Mouse (Mus musculus) intestine, postnatal 0 days (tissue): ENCODE results near the gene Bcas3. TPM values are rescaled to one million over a fixed set of nuclear protein-coding genes. Genes with fewer than 3 reads are reported as not detected.

Experiments used
- ATAC-seq: fragments of 200-750 bp; cut with Nextera tagmentation; 2 replicates; pipeline ENCODE4 v1.8.0; 2017; ENCODE audit warnings: mild to moderate bottlenecking, moderate TSS enrichment, moderate library complexity
- H3K27ac ChIP-seq: fragments of 300-500 bp; sonication (generic); 2 replicates; pipeline ENCODE4 v1.5.1; 2014; ENCODE audit warnings: mild to moderate bottlenecking, low read depth, low read length, moderate library complexity
- H3K27me3 ChIP-seq: fragments of 300-500 bp; sonication (generic); replicated peaks from 2 replicates; pipeline ENCODE4 v1.6.1; 2014; ENCODE audit warnings: low read length, mixed read lengths; ENCODE audit not compliant: control insufficient read depth, insufficient read depth
- H3K36me3 ChIP-seq: fragments of 300-500 bp; sonication (generic); 2 replicates; pipeline ENCODE4 v1.6.1; 2014; ENCODE audit warnings: mild to moderate bottlenecking, moderate library complexity; ENCODE audit not compliant: control insufficient read depth, insufficient read depth
- H3K4me1 ChIP-seq: fragments of 300-500 bp; sonication (generic); replicated peaks from 2 replicates; pipeline ENCODE4 v1.6.1; 2014; ENCODE audit warnings: antibody characterized with exemption, low read length, mixed read lengths; ENCODE audit not compliant: control insufficient read depth, insufficient read depth
- H3K4me2 ChIP-seq: fragments of 300-500 bp; sonication (generic); replicated peaks from 2 replicates; pipeline ENCODE4 v1.6.1; 2014; ENCODE audit warnings: low read depth, mild to moderate bottlenecking, moderate library complexity
- H3K4me3 ChIP-seq: fragments of 300-500 bp; sonication (generic); 2 replicates; pipeline ENCODE4 v1.5.1; 2014; ENCODE audit warnings: low read depth, low read length
- H3K9ac ChIP-seq: fragments of 300-500 bp; sonication (generic); 2 replicates; pipeline ENCODE4 v1.6.1; 2014; ENCODE audit warnings: mild to moderate bottlenecking, low read depth, low read length
- H3K9me3 ChIP-seq: fragments of 300-500 bp; sonication (generic); 2 replicates; pipeline ENCODE4 v1.6.1; 2016; ENCODE audit warnings: mixed run types; ENCODE audit not compliant: control insufficient read depth
- CTCF ChIP-seq: sonication (generic); IDR thresholded peaks from 2 replicates; pipeline ENCODE4 v1.5.1; 2016; ENCODE audit warnings: low read depth, mild to moderate bottlenecking, control low read depth, antibody characterized with exemption, moderate library complexity
- WGBS: fragments of 180-500 bp; shearing (Covaris S2); extraction: QIAGEN DNeasy Blood & Tissue Kit; methylation state at CpG from one replicate; pipeline ENCODE4 v1.1.7; 2014; 5-methylcytosine and 5-hydroxymethylcytosine counted together
- polyA plus RNA-seq: library from polyadenylated mRNA; unstranded; fragments of >200 nt; fragmentation: Nextera tagmentation; extraction: Ambion mirVana; gene quantifications from 2 replicates; pipeline ENCODE4 v1.2.1, GENCODE M21; 2015

Gene Bcas3
- polyA plus RNA-seq, 1 experiment from 2014 or later: 17.2 TPM

GRCm38 (mm10) chr11:85842596-85843346, 489.8 kb downstream of the Bcas3 start:
- 12% methylated on average over 24 of the region's 24 CpGs for WGBS
- no peaks in the 10 kb centered on the region for H3K9me3 ChIP-seq
- peaks cover 61% of the 10 kb centered on the region for H3K27me3 ChIP-seq
- TF ChIP-seq CTCF: no peak
- peaks cover 6% of the 10 kb centered on the region; the same call in 1 of the 2 replicates for H3K36me3 ChIP-seq
- no peak overlapping the region for H3K27ac ChIP-seq
- peaks cover 9% of the 10 kb centered on the region for H3K4me1 ChIP-seq
- peak overlapping the region; percentile 91 for H3K4me2 ChIP-seq
- peak; percentile 14; the same call in 1 of the 2 replicates for ATAC-seq
- 0 out of 2 replicates have a peak overlapping the region, but pooled peaks have one; percentile 1 for H3K9ac ChIP-seq
- peak overlapping the region; percentile 54 for H3K4me3 ChIP-seq

DNA sequence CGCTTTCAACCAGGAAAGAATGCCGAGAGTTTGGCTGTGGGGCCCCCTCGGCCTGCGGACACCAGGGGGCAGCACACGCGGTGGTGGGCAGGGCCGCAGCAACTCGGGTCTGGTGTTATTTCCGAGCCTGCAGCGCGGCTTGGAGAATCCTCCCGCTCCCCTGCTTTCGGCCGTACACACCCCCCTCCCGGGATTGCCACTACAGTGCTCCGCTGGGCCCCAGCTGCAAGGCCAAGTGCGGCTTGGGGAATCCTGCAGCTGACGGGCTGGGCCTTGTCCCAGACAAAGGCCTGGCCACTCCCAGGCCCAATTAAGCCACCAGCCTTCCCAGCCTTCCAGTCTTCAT, 490.4 kb downstream of the Bcas3 start:
- Histone ChIP-seq H3K4me3 (peak overlapping the region; percentile 54), H3K4me2 (peak overlapping the region; percentile 91), H3K4me1 (peaks cover 8% of the 10 kb centered on the region), H3K36me3 (peaks cover under 1% of the 10 kb centered on the region; the same call in 1 of the 2 replicates), H3K9ac (0 out of 2 replicates have a peak overlapping the region, but pooled peaks have one; percentile 56), H3K9me3 (no peaks in the 10 kb centered on the region), H3K27ac (no peak overlapping the region), H3K27me3 (peaks cover 55% of the 10 kb centered on the region)
- peak; percentile 56 for ATAC-seq
- TF ChIP-seq CTCF: peak; percentile 93
- WGBS: 0% methylated on average over 18 of the region's 18 CpGs

DNA sequence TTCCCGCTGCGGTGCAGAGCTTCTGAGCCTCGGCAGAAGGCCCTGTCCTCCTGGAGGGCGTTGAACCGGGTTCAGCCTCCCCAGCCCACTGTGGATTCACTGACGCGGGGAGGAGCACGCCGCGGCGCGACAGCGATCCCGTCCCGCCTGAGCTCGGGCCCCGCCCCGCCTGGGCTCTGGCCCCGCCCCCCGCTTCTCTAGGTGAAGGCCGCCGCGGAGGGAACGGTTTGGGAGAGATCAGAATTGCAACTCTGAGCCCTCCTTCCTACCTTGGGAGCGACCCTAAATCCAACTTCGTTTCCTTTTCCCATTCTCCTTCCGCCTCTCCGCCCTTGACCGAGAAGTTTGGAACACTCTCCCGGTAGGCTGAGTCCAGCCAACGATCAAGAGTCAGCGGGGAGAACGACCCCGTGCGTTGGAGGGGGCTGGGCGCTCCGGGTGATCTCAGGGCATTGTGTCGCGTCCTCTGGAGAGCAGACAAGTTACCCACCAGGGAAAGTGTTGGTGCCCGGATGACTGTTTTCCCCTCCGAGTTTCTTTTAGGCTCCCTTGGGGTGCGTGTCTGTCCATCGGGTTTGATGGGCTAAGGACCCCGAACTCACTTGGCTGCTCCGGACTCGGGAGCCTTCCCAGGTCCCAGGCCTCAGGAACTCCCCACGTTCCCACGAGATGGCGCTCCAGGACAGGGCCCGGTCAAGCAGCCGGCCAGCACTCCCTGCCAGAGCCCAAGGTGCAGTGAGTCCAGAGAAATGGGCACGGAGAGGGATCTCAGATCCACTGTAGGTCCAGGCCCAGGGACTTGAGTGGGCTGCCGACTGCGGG, 491.4 kb downstream of the Bcas3 start:
- TF ChIP-seq CTCF: peak; percentile 98
- no peak overlapping the region for H3K27ac ChIP-seq
- H3K4me3 ChIP-seq: peak overlapping the region; percentile 54
- peaks cover 8% of the 10 kb centered on the region for H3K4me1 ChIP-seq
- H3K36me3 ChIP-seq: no peaks in the 10 kb centered on the region
- no peaks in the 10 kb centered on the region for H3K9me3 ChIP-seq
- WGBS: 1% methylated on average over 54 of the region's 54 CpGs
- peaks cover 46% of the 10 kb centered on the region for H3K27me3 ChIP-seq
- ATAC-seq: peak; percentile 52
- peak overlapping the region; percentile 56 for H3K9ac ChIP-seq
- H3K4me2 ChIP-seq: peak overlapping the region; percentile 91

DNA sequence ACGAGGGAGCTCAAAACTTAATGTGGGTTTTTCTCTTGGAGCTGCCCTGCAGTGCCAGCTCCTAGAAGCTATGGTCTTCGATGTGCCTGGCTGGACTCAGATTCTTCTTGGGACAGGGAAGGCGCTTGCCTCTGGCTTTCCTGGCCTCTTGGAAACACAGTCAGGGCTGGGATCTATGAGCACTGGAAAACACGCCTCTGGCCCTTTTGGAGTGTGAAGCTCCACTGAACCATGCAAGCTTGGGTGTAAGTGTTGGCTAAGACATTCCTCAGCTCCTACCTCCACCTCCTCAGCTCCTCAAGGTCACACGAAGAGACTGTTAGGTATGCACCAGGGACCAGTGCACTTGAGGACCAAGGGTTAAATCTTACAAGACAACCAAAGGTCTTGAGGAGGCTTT, 492.0 kb downstream of the Bcas3 start:
- H3K27ac ChIP-seq: no peak overlapping the region
- H3K9ac ChIP-seq: no peak overlapping the region
- no peak for ATAC-seq

DNA sequence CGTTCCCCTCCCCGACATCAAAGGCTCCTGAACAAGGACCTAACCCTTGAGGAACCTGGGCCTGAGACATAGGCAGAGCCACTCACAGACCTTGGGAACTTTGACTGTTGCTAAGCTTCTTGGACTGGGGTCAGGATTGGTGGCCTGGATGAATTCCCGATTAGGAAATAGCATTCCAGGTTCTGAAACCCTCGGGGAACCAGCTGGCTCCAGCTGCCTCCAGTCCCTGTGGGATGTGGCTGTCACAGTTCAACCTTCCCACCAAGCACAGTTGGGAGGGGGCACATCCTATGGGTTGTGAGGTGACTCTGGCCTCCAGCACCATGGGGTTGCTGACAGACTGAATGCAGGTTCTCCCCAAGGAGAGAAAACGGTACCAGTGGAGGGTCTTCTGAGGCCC, 493.0 kb downstream of the Bcas3 start:
- Histone ChIP-seq H3K4me1 (peaks cover 8% of the 10 kb centered on the region), H3K4me2 (no peak overlapping the region), H3K27ac (no peak overlapping the region), H3K9me3 (no peaks in the 10 kb centered on the region), H3K9ac (no peak overlapping the region), H3K4me3 (no peak overlapping the region), H3K36me3 (no peaks in the 10 kb centered on the region), H3K27me3 (peaks cover 33% of the 10 kb centered on the region)
- TF ChIP-seq CTCF: no peak
- no peak for ATAC-seq
- WGBS: 51% methylated on average over 5 of the region's 5 CpGs

More for the DNA sequence above, 492.0 kb downstream of the Bcas3 start:
- Histone ChIP-seq H3K36me3 (no peaks in the 10 kb centered on the region), H3K27me3 (peaks cover 42% of the 10 kb centered on the region), H3K4me1 (peaks cover 8% of the 10 kb centered on the region), H3K9me3 (no peaks in the 10 kb centered on the region), H3K4me3 (peak overlapping the region; percentile 54; the same call in 1 of the 2 replicates), H3K4me2 (peak overlapping the region; percentile 91; the same call in 1 of the 2 replicates)
- 42% methylated on average over 5 of the region's 5 CpGs for WGBS
- TF ChIP-seq CTCF: no peak

GRCm38 (mm10) chr11:85846509-85846908, 493.5 kb downstream of the Bcas3 start:
- WGBS: 86% methylated on average over 4 of the region's 4 CpGs
- no peak overlapping the region for H3K4me3 ChIP-seq
- no peak overlapping the region for H3K4me2 ChIP-seq
- H3K4me1 ChIP-seq: peaks cover 8% of the 10 kb centered on the region
- H3K9ac ChIP-seq: no peak overlapping the region
- ATAC-seq: no peak
- H3K27me3 ChIP-seq: peaks cover 27% of the 10 kb centered on the region
- no peaks in the 10 kb centered on the region for H3K36me3 ChIP-seq
- TF ChIP-seq CTCF: no peak
- no peak overlapping the region for H3K27ac ChIP-seq
- no peaks in the 10 kb centered on the region for H3K9me3 ChIP-seq
